Mouse (Mus musculus) CD4-positive, CD25-positive, alpha-beta regulatory T cell, adult 2 months (primary cell): ENCODE results near the gene Slc31a1.

Source experiments
- DNase-seq: peaks from one replicate; pipeline ENCODE4 v3.0.0-alpha.2; 2012; ENCODE audit warnings: low read depth, low spot score

Gene Slc31a1

DNA sequence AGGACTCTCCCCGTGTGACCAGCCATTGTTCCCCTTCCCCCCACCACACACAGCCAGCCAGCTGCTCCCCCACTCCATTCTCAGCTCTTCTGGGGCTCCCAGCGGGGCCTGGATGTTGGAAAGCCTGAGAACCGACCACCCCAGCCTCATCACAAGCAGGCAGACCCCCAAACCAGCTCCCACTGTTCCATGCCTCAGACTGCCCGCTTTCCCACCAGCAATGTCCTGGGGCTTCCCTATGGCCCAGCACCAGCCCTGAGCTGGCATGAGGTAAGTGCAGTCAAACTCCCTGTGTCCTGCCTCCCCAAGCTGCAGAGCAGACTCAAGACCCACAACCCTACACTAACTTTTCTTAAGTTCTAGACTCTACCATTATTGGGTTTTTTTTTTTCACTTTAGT lies 45.6 kb downstream of the Slc31a1 start:
- DNase-seq, result no peak

DNA sequence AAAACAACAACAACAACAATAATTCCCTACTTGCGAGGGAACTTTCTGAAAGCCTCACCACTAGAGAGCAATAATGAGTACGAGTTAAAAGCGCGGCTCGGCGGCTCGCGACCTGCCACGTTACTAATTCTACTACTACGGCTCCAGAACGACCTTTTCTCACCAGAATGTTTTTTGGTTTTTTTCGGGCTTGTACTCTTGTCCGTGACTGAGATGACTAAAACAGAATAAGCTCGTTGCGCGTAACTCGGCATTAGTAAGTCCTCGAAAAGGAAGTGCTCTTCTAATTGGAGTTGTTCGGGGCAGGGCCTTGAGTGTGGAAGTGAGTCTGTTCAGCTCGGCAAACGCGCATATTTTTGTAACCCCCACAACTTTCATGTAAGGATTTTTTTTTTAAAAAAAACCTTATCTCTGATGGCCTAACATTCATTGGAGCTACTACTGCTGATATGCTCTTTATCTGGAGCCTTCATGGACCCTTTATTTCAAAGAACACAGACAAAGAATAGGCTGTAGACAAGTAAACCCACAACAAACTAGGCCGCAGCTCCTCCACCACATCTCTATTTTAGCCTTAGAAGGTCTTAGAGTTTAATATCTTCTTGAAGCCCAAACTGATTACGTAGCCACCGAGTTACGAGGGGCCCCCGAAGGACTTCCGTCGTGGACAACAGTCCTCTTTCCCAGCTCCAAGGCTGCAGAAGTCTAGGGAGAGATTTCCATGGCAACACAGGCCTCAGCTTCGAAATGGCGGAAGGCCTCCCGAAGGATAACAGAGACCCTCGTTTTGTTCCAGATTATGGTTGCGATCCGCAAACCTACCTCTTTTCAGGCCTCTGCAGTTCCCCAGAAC lies 47.4 kb downstream of the Slc31a1 start:
- DNase-seq, result peak; percentile 81

GRCm38 (mm10) chr4:62408601-62409282 lies 48.2 kb downstream of the Slc31a1 start, which contains the start of the genes Cdc26 and Prpf4:
Gene Cdc26, minus strand, starts transcription at chr4:62408642.
Gene Prpf4, plus strand, starts transcription at chr4:62408797.
- peak; percentile 99 for DNase-seq

DNA sequence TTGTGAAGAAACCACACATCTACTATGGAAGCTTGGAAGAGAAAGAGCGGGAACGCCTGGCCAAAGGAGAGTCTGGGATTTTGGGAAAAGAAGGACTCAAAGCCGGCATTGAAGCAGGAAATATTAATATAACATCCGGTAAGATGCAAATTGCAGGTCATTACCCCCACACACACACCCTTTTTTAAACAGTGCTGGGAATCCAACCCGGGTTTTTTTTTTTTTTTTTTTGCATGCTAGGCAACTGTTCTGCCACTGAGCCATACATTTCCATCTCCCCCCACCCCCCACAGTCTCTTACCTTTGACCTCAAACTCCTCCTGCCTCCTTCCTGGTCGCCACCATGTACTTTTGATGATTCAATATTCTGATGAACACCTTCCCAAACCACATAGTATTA lies 49.1 kb downstream of the Slc31a1 start:
- DNase-seq, result peak; percentile 14

- no peak for DNase-seq
These were observed 49.8 kb downstream of the Slc31a1 start for GRCm38 (mm10) chr4:62410325-62410724.

- no peak for DNase-seq
These were observed 51.1 kb downstream of the Slc31a1 start for GRCm38 (mm10) chr4:62411606-62412005.

DNA sequence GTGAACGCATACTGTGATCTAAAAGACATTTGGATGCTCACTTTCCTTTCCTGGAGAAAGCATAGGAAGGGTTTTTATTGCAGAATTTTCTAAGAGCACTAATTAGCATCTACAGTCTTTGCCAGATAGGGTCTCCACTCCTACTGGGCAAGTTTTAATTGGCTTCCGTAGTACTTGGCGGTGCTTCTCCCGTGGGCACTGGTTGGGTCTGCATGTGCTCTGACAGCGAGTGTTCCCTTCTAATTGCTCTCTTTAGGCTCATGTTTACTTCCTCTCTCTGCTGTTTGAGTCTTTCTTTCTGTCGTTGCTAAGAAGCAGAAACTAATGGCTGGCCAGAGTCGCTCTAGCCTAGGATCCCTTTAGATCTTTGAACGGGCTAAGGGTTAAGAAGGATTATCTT lies 57.9 kb downstream of the Slc31a1 start:
- DNase-seq, result no peak

DNA sequence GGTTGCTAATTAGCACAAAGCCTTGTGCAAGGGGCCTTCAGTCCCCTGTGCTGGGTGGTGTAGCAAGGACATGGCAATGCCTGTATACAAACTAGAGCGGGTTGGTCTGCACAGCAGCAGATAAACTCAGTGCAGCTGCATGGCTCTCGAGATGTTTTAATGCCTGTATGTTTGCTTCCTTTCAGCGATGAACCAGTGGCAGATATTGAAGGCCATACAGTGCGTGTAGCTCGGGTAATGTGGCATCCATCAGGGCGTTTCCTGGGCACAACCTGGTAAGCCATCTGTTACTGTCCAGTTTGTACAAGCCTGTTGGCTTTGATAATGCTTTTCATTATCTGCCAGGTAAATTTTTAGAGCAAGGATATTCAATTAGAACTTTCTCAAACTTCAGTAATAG lies 58.6 kb downstream of the Slc31a1 start:
- no peak for DNase-seq

DNA sequence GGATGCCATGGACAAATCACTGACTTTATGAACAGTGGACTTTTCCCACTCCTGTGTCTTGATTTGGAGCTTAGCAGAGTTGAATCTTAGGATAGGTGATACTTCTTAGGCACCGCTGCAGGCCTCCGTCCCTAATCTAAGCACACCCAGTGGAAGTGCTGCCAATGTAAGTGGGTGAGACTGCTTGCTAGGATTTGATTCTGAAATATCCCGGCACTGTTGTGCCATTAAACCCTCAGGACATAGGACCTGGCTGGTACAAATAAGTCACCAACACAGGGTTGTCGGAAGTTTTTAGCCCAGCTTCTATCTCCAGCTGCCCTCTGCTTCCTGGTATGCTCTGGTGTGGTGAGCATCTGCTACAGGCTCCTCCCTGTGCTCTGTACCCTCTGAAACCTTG lies 65.4 kb downstream of the Slc31a1 start:
- DNase-seq, result no peak

- DNase-seq, result no peak
These were observed 67.6 kb downstream of the Slc31a1 start for GRCm38 (mm10) chr4:62427978-62428758.

DNA sequence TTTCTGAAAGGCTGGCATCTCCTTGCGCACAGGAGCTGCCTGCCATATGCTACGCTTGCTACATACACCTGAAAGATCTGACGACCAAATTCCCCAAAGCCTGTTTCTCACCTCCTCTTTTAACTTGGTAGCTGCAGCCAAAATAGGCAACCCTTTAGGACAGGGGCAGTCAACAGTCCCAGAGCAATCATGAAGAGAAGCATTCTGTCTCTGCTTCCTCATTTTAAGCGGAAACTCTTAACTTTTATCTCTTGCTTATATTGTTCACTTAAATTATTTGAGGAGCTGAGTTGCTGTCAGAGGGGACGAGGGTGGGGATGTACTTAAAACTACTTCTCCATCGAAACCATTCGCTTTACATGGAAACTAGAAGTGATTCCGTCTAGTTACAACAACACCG lies 69.1 kb downstream of the Slc31a1 start:
- DNase-seq, result no peak

DNA sequence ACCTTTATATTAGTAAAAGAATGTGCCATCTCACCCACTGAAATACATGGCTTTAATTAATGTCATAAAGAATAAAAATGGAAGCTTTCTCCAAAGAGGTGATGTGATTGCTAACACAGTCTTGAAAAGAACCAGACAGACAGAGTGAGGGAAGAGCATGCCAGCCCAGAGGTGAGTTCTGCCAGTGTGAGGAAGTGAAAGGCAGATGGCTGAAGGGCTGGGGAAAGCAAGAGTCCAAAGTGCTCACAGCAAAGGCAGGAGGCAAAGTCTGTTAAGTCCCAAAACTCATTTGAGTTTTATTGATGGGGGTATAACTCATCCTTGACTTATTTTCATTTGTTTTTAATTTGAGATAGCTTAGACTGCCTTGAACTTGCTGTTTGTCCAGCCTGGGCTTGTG lies 70.2 kb downstream of the Slc31a1 start:
- DNase-seq, result no peak

DNA sequence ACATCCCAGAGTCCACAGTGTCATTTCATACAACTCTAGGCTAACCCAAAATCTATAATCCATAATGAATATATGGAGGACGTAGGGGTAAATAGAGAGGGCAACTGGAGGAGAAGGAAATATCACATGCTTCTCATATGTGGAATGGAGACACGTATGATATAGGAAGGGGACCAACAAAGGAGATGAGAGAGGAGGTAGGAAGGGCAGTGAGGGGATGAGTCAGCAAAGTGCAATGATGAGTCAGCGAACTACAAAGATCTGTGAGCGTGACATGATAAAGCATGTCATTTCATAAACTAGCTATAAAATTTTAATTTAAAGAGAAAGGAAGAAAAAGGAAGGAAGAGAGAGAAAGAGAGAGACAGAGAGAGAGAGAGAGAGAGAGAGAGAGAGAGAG lies 71.0 kb downstream of the Slc31a1 start:
- no peak for DNase-seq

GRCm38 (mm10) chr4:62433939-62434870 lies 73.7 kb downstream of the Slc31a1 start:
- DNase-seq, result no peak

DNA sequence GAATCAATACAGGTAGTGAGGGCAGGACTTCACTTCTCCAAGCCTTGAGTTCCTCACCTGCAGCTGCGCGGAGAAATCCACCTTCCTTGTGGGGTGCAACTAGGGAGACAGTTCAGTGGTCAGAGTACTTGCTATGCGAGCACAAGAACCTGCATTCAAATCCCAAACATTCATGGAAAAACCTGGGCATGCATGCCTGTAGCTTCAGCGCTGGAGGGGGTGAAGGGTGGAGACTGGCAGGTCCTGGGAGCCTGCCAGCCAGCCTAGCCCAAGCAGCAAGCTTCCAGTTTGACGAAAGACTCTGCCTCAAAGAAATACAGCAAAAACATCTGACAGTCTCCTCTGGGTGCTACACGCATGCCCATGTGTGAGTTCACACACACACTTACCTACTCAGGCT lies 74.6 kb downstream of the Slc31a1 start, which contains the start of gene Rnf183:
Gene Rnf183, minus strand, starts transcription at position 172 of the 400 bp plus-strand sequence.
- no peak for DNase-seq

DNA sequence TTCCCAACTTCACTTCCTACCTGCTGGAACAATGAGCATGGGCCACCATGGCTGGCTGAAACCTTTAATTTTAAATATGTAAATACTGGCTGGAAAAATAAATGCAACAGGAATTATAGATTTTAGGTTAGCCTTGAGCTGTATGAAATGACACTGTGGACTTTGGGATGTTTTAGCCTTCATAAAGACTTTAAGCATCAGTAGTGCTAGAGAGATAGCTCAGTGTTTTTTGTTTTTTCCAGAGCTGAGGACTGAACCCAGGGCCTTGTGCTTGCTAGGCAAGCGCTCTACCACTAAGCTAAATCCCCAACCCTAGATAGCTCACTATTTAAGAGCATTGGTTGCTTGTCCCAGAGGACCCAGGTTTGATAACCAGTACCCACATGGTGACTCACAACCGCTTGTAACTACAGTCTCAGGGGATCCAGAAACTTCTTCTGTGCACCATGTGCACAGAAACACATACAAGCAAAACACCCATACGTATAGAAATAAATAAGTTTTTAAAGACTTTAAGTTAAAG lies 76.8 kb downstream of the Slc31a1 start:
- no peak for DNase-seq

- DNase-seq, result no peak
These were observed 77.3 kb downstream of the Slc31a1 start for GRCm38 (mm10) chr4:62437871-62438270.

DNA sequence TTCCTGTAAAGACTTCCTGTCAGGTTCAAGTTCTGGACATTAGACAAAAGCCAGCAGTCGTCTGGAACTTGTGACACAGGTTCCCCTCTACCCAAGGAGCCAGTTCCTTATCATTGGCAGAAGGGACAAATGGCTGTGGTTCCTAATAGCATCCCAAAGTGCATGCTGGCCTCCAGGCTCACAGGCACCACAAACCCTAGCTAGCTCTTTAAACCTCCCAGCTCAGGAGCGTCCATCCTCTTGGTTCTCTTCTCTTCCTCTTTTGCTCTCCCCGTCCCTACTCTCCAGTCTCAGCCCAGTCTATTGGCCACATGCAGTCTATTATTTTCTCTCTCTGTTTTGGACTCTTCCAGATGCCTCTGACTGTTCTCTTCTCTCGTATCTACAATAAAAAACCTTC lies 79.3 kb downstream of the Slc31a1 start:
- DNase-seq, result no peak

DNA sequence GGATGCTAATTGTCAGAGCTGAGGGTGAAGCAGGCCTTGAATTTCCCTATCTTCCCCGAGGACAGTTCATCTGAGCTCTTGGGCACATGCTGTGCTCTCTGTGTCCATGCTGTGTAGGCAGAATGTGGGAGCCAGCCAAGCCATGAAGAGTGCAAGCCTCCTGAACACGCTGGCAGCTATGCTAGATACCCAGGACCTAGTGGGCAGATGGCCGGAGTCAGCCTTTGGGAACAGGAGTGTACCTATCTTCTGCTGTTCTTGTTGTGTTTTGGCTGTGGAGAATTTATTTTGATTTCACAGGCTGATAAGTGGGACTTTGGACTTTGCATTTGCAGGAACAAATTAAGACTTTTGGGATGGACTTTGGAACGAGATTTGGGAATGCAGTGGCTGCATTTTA lies 80.0 kb downstream of the Slc31a1 start:
- DNase-seq, result no peak

- no peak for DNase-seq
These were observed 80.5 kb downstream of the Slc31a1 start for GRCm38 (mm10) chr4:62440986-62441385.
